Mouse (Mus musculus) mature B cell (primary cell): ENCODE data around the gene Nisch.

Source experiments
- in situ Hi-C: fragments of 300-500 bp; cut with MboI; formaldehyde crosslinking; loops from 2 replicates; pipeline ENCODE4 v1.14.3; 2019

The Nisch gene

GRCm38 (mm10) chr14:31130236-31131220, 86.2 kb downstream of the Nisch start, which contains the start of gene Nt5dc2:
Nt5dc2 (plus strand) TSS chr14:31131053.
- in situ Hi-C loops, result no loop called here

- in situ Hi-C loops, result no loop called here
These were observed 87.2 kb downstream of the Nisch start for GRCm38 (mm10) chr14:31129326-31130235.

GRCm38 (mm10) chr14:31128826-31129219, 87.9 kb downstream of the Nisch start, which contains the start of gene Smim4:
Smim4 (minus strand) TSS chr14:31128956.
- in situ Hi-C loops, result no loop called here

GRCm38 (mm10) chr14:31128101-31128825, 88.5 kb downstream of the Nisch start:
- in situ Hi-C loops, result no loop called here

- in situ Hi-C loops, result no loop called here
These were observed 89.9 kb downstream of the Nisch start for GRCm38 (mm10) chr14:31126826-31127225.

GRCm38 (mm10) chr14:31125106-31126075, 91.4 kb downstream of the Nisch start:
- in situ Hi-C loops, result no loop called here
